Mouse (Mus musculus) bone marrow macrophage, adult 2 months (primary cell): ENCODE data around the gene Vcan. TPM values are rescaled to one million over a fixed set of nuclear protein-coding genes. Genes with fewer than 3 reads are reported as not detected.

Source experiments
- H3K27ac ChIP-seq: 2 replicates; pipeline ENCODE4 v1.5.1; 2012; ENCODE audit warnings: low read depth, low read length; ENCODE audit not compliant: insufficient read depth
- H3K4me1 ChIP-seq: 2 replicates; pipeline ENCODE4 v1.6.1; 2012; ENCODE audit warnings: low read length; ENCODE audit not compliant: control insufficient read depth, insufficient read depth
- H3K4me3 ChIP-seq: 2 replicates; pipeline ENCODE4 v1.5.1; 2012; ENCODE audit warnings: mild to moderate bottlenecking, low read length, moderate library complexity; ENCODE audit not compliant: insufficient read depth
- CTCF ChIP-seq: IDR thresholded peaks from 2 replicates; pipeline ENCODE4 v1.5.1; 2012; ENCODE audit warnings: low read depth, mild to moderate bottlenecking, low read length, moderate library complexity
- POLR2A ChIP-seq: IDR thresholded peaks from 2 replicates; pipeline ENCODE4 v1.6.1; 2012; ENCODE audit warnings: mild to moderate bottlenecking, low read depth, low read length, borderline replicate concordance
- polyA plus RNA-seq: library from polyadenylated mRNA; stranded (reverse); fragments of >200 nt; gene quantifications from 2 replicates; pipeline ENCODE4 v1.2.4, GENCODE M21; 2012; ENCODE audit not compliant: missing spikeins, insufficient read depth, insufficient read length

The Vcan gene
- polyA plus RNA-seq, 1 experiment: 5.2 TPM

- TF ChIP-seq CTCF (no peak), POLR2A (no peak)
- H3K4me3 ChIP-seq: no peak overlapping the region
- no peaks in the 10 kb centered on the region for H3K4me1 ChIP-seq
- no peak overlapping the region for H3K27ac ChIP-seq
These were observed 15.8 kb downstream of the Vcan start for GRCm38 (mm10) chr13:89726492-89726891.

- Histone ChIP-seq H3K4me1 (no peaks in the 10 kb centered on the region), H3K4me3 (no peak overlapping the region), H3K27ac (no peak overlapping the region)
- TF ChIP-seq CTCF: no peak
- TF ChIP-seq POLR2A: no peak
These were observed 21.8 kb downstream of the Vcan start for GRCm38 (mm10) chr13:89720497-89720896.

GRCm38 (mm10) chr13:89709497-89710201 lies 32.7 kb downstream of the Vcan start:
- Histone ChIP-seq H3K4me1 (no peaks in the 10 kb centered on the region), H3K4me3 (no peak overlapping the region), H3K27ac (no peak overlapping the region)
- no peak for TF ChIP-seq CTCF
- TF ChIP-seq POLR2A: no peak

- no peak for TF ChIP-seq POLR2A
- TF ChIP-seq CTCF: no peak
- H3K4me3 ChIP-seq: no peak overlapping the region
- no peak overlapping the region for H3K27ac ChIP-seq
- no peaks in the 10 kb centered on the region for H3K4me1 ChIP-seq
These were observed 34.0 kb downstream of the Vcan start for GRCm38 (mm10) chr13:89708151-89708927.

- Histone ChIP-seq H3K4me3 (no peak overlapping the region), H3K27ac (no peak overlapping the region), H3K4me1 (no peaks in the 10 kb centered on the region)
- TF ChIP-seq POLR2A: no peak
- TF ChIP-seq CTCF: no peak
These were observed 39.9 kb downstream of the Vcan start for GRCm38 (mm10) chr13:89702395-89702794.

GRCm38 (mm10) chr13:89699998-89700555 lies 42.2 kb downstream of the Vcan start:
- Histone ChIP-seq H3K4me3 (no peak overlapping the region), H3K27ac (no peak overlapping the region), H3K4me1 (no peaks in the 10 kb centered on the region)
- TF ChIP-seq CTCF: no peak

GRCm38 (mm10) chr13:89692597-89692996 lies 49.7 kb downstream of the Vcan start:
- H3K4me1 ChIP-seq: no peaks in the 10 kb centered on the region

GRCm38 (mm10) chr13:89683490-89683889 lies 58.8 kb downstream of the Vcan start:
- Histone ChIP-seq H3K4me3 (no peak overlapping the region), H3K4me1 (no peaks in the 10 kb centered on the region), H3K27ac (no peak overlapping the region)
- TF ChIP-seq CTCF (no peak), POLR2A (no peak)

More at GRCm38 (mm10) chr13:89692597-89692996, 49.7 kb downstream of the Vcan start:
- Histone ChIP-seq H3K27ac (no peak overlapping the region), H3K4me3 (no peak overlapping the region)
- TF ChIP-seq POLR2A (no peak), CTCF (no peak)

GRCm38 (mm10) chr13:89682254-89682653 lies 60.1 kb downstream of the Vcan start:
- Histone ChIP-seq H3K4me3 (no peak overlapping the region), H3K27ac (no peak overlapping the region), H3K4me1 (no peaks in the 10 kb centered on the region)
- no peak for TF ChIP-seq CTCF
- TF ChIP-seq POLR2A: no peak

- no peak for TF ChIP-seq CTCF
- no peak for TF ChIP-seq POLR2A
- Histone ChIP-seq H3K27ac (no peak overlapping the region), H3K4me1 (no peaks in the 10 kb centered on the region), H3K4me3 (no peak overlapping the region)
These were observed 62.6 kb downstream of the Vcan start for GRCm38 (mm10) chr13:89679756-89680155.
